Mouse (Mus musculus) CH12F3 (cell line): ENCODE measurements around the gene Tnk2.
"Not testable (repeated sequence)": the region's sequence is repeated elsewhere in the genome, so short reads cannot be mapped to it uniquely, and the experiment has no call there.

ENCODE experiments used
- in situ Hi-C: fragments of 300-500 bp; cut with MboI; formaldehyde crosslinking; loops from 2 replicates; pipeline ENCODE4 v1.14.3; 2020; ENCODE audit warnings: low sequenced_read_pairs

The Tnk2 gene

GRCm38 (mm10) chr16:32634183-32634582 lies 9.5 kb upstream of the Tnk2 start:
- in situ Hi-C loops: loop anchor here (10.0 kb wide), 1 partner anchor 51 kb away; no protein-coding TSS in a partner anchor

- in situ Hi-C loops: loop anchor here (10.0 kb wide), 1 partner anchor 49 kb away; no protein-coding TSS in a partner anchor
Measured at GRCm38 (mm10) chr16:32635314-32635713, 8.4 kb upstream of the Tnk2 start.

GRCm38 (mm10) chr16:32636331-32636730 lies 7.3 kb upstream of the Tnk2 start:
- in situ Hi-C loops: loop anchor here (10.0 kb wide), 1 partner anchor 48 kb away; no protein-coding TSS in a partner anchor

- in situ Hi-C loops: loop anchor here (10.0 kb wide), 1 partner anchor 48 kb away; no protein-coding TSS in a partner anchor
Measured at GRCm38 (mm10) chr16:32636871-32637521, 6.7 kb upstream of the Tnk2 start.

GRCm38 (mm10) chr16:32638476-32638875 lies 5.2 kb upstream of the Tnk2 start:
- in situ Hi-C loops: loop anchor here (10.0 kb wide), 1 partner anchor 46 kb away; no protein-coding TSS in a partner anchor

GRCm38 (mm10) chr16:32640096-32640495 lies 3.6 kb upstream of the Tnk2 start:
- in situ Hi-C loops: no loop called here

GRCm38 (mm10) chr16:32640683-32641082 lies 3.0 kb upstream of the Tnk2 start:
- in situ Hi-C loops: not testable (repeated sequence)

GRCm38 (mm10) chr16:32641440-32642219 lies 2.0 kb upstream of the Tnk2 start:
- in situ Hi-C loops: no loop called here

- in situ Hi-C loops: no loop called here
Measured at GRCm38 (mm10) chr16:32642280-32642679, 1.4 kb upstream of the Tnk2 start.

GRCm38 (mm10) chr16:32644069-32644800 lies 561 bp downstream of the Tnk2 start:
- in situ Hi-C loops: no loop called here

GRCm38 (mm10) chr16:32644801-32645170 lies 1.1 kb downstream of the Tnk2 start:
- in situ Hi-C loops: no loop called here

- in situ Hi-C loops: no loop called here
Measured at GRCm38 (mm10) chr16:32645361-32645914, 1.8 kb downstream of the Tnk2 start.

GRCm38 (mm10) chr16:32646014-32646413 lies 2.3 kb downstream of the Tnk2 start:
- in situ Hi-C loops: no loop called here

- in situ Hi-C loops: no loop called here
Measured at GRCm38 (mm10) chr16:32647712-32648111, 4.0 kb downstream of the Tnk2 start.

GRCm38 (mm10) chr16:32650461-32650860 lies 6.8 kb downstream of the Tnk2 start:
- in situ Hi-C loops: no loop called here

- in situ Hi-C loops: no loop called here
Measured at GRCm38 (mm10) chr16:32650974-32651618, 7.4 kb downstream of the Tnk2 start.

- in situ Hi-C loops: no loop called here
Measured at GRCm38 (mm10) chr16:32654071-32654733, 10.5 kb downstream of the Tnk2 start.

- in situ Hi-C loops: no loop called here
Measured at GRCm38 (mm10) chr16:32655534-32655933, 11.9 kb downstream of the Tnk2 start.

- in situ Hi-C loops: no loop called here
Measured at GRCm38 (mm10) chr16:32656321-32656720, 12.6 kb downstream of the Tnk2 start.

GRCm38 (mm10) chr16:32656794-32657193 lies 13.1 kb downstream of the Tnk2 start:
- in situ Hi-C loops: no loop called here
